Mouse (Mus musculus): ENCODE measurements around the gene Lrrc4. TPM values are rescaled to one million over a fixed set of nuclear protein-coding genes. Genes with fewer than 3 reads are reported as not detected.

The Lrrc4 gene
- polyA plus RNA-seq, 1 experiment, result 1.8 TPM

DNA sequence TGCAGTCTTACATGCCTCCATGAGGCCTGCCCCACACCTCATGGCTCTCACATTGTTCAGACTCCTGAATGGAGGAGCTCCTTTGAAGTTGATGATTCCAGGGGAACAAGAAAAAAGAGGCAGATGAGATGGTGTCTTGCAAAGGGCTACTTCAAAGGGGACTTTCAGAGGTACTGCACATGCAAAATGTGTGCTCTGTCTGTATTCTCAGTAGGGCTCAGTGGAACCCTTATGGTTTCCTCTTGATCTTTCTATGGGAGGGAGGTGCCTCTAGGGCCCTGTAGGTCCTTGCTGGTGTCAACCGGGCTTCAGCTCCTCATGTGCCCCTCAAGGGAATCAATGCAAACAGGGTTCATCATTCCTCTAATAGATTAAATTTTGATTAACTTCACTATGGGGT, 159.2 kb downstream of the Lrrc4 start:
- DNase-seq (ENCODE audit: low spot score), result no peak

DNA sequence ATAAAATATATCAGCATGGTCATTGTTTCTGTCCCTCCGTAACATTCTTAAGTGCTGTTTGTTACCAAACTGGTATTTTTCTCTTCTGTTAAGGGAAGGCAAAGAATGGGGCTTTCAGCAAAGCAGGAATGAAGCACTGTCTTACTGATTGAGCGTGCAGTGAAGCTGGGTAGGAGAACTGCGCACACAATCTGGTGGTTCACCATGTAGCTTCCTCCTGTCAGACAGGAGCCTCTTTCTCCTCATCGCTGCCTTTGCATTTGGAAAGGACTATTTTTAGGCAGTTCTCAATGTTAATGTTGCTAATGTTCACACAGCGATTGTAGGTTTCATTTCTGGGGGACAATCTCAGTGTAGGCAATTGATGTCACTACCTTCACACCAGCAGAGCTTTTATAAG, 162.3 kb downstream of the Lrrc4 start:
- DNase-seq (ENCODE audit: low spot score), result no peak

DNA sequence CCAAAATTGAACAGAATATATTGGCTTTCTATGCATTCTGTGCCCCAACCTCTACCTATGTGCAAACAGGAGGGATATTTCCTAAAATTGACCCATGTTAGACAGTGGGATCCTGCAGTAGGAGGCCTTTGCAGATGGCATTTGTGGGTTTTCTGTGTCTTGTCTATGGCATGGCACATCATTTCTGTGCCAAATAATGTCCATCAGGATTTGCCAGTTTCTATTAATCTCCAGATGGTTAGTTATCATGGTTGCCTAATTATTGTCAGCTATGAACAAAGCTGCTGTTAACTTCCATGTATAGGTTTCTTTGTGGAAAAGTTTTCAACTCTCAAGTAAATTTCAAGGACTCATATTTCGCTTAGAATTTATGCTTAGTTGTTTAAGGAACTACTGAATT, 164.0 kb downstream of the Lrrc4 start:
- no peak for DNase-seq (ENCODE audit: low spot score)

DNA sequence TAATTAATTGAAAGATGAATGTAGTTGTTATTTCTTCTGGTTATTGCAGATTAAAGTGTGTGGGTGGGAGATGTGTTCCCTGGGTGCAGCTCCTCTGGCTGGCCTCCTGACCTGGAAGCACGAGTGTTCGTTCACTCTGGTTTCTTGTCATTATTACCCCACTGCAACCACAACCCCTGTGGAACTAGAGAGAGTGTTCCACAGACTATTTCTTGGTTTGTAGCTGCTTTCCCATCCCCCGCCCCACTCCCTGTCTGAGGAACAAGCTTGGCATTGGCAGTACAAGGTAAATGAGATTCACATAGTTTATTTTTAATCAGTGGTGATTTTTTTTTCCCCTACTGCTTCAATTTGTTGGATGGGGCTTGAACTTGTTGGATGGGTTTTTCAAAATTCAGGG, 166.8 kb downstream of the Lrrc4 start:
- no peak for DNase-seq (ENCODE audit: low spot score)

DNA sequence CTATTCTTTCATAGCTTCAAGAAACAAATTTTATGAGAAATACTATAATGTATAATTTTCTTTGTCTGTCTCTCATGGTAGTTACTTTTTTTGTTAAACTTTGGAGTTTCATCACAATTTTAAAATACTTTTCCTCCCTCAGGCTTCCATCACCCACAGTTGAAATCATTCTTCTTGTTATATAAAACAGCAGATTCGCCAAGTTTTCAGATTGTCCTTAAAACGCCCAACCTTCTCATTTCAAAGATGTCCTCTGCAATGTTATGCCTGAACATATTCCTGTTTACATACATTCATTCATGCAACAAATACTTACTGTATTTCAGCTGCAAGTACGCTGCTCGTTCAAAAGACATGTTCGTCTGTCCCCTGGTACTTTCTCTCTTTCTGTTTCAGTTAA, 167.9 kb downstream of the Lrrc4 start:
- no peak for DNase-seq (ENCODE audit: low spot score)

DNA sequence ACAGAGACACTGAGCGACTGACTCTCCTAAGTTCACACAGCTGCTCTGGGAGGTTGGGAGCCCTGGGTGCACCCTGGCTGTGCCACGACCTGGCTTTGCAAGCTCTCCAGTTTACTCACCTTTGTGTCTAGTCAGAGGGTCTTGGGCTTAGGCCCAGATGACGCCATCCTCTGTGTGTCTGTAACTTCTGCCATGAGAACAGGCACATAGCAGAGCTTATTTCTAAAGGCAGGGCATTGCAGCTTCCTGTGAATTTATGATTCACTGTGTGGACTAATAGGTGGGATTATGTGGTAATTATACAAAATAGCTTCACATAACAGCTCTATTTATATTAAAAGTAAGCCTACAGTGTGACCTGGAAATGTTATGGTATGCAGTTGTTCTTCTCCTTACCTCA, 168.5 kb downstream of the Lrrc4 start:
- DNase-seq (ENCODE audit: low spot score), result no peak

DNA sequence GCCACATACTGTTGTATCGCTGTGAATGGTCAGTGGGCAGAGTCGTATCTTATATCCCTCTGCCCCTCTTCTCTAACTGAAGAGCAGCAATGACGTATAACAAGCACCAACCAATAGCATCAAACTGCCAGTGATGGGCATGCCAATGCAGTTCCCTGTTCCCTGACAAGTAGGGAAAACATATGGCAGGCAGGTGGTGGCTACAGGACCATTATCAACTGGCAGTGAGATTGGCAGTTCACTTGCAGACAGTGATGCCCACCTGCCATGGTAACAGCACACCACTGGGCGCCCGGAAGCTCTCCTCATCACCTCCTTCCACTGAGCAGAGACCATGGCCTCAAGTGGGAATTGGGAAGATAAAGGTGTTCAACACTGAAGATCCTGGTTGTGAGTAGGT, 175.0 kb downstream of the Lrrc4 start:
- no peak for DNase-seq (ENCODE audit: low spot score)

DNA sequence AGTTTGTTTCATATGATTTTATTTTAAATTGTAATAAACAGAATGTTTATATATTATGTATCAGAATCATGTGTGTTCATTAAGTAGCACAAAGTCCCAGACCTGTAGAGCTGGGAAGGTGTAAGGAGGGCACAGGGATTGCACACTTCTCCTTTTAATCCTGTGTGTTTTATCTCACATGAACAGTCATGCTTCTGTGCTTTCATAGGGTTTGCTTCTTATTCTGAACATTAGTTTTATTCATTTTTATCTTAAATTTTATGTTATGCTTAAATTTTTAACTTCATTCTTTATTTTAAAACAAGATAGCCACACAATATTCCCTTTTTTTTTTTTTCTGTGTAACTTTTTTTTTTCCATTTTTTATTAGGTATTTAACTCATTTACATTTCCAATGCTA, 186.3 kb downstream of the Lrrc4 start:
- DNase-seq (ENCODE audit: low spot score), result no peak

DNA sequence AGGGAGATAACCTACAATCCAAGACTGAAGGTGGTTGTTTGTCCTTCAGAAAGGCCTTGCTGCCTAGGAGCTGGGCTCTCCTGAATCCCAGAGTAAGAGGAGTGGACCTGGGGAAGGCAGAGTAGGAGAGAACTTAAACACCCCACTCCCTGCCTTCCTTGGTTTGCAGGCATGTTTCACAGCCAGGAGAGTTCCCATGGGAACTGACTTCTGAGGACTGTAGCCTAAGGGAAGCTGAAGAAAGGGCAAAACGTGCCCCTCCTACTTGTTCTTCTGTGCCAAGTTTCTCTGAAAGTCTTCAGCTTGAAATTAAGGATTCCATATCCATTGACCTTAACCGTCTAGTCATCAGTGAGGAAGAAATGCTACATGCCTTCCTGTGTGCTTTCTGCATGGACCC, 188.6 kb downstream of the Lrrc4 start:
- no peak for DNase-seq (ENCODE audit: low spot score)

DNA sequence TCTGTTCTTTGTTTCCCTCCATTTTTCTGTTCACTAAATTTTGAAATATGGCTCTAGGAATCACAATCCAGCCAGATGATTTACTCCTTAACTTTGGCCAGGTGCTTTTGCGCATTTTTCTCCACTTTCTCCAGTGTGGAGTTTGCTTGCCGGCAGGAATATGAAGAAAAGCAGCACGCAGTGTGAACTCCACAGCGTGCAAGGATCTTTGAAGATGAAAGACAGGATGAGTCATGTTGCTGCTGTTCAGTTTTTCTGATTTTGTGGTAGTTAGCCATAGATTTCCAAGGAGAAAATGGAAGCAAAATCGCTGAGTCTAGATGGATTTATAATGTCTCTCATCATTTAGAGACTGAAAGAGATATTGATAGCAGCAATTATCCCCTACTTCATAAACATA, 191.5 kb downstream of the Lrrc4 start:
- no peak for DNase-seq (ENCODE audit: low spot score)

DNA sequence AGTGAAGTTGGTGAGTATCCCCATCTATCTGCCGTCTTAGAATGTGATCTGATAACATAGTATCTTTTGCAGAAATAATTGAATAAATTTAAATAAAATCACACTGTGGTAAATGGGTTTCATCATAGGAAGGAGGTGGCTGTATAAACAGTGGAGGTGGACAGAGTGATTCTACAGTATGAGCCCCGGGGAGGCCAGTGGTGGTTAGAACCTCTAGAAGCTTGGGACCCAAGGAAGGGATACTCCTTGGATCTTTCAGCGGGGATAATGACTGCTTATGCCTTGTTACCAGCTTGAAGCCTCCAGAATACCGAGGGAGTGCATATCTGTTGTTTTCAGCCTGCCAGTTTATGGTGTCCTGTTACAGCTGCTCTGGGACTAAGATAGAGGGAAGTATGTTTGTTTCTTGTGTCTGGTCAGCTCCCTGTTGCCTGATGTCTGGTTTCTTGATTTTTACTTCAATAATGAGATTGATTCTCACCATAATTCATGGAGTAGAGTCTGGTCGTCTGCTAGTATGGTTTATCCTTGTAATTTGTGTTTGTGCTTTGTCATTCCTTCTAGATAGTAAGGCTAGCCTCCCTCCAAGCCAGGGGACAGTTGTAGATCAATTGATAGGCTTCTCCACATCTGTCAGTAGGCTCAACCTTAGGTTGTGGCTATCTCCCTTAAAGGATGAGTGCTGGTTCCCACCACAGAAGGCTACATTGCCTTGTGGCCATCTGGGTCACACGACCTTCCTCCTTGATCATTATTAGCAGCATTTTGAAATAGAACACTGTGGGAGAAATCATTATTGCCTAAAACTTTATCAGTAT, 195.8 kb downstream of the Lrrc4 start:
- DNase-seq (ENCODE audit: low spot score), result no peak

DNA sequence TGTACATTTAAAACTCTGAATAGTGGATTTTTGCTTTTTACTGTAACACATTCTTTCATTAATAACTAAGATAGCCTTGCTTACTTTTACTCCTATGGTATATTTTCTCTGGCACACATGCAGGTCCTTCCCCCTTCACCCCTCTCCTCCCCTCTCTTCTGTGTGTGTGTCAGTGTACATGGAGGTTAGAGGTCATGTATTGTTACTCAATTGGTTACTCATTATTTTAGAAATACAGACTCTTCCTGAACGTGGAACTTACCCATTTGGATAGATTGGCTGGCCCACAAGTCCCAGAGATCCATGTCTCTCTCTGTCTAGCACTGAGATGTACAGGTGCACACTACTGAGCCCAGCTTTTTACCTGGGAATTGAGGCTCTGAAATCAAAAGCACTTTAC, 196.5 kb downstream of the Lrrc4 start:
- DNase-seq (ENCODE audit: low spot score), result no peak

DNA sequence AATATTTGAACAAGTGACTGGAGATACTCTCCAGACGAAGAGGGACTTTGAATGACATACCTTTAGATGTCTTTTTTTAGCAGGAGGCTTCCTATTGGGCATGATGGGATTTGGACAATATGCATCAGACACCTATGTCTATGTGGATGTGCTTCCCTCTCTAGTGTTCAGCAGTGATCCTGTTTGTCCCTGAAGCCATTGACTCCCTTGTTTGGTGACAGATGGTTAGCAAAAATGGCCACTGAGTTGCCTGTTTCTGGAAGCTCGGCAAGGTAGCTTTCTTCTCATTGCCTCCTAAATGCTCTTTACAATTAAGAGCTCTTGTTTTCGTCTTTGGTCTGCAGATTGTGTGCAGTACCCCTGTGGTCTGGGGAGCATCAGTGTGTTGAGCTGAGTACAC, 197.9 kb downstream of the Lrrc4 start:
- no peak for DNase-seq (ENCODE audit: low spot score)

DNA sequence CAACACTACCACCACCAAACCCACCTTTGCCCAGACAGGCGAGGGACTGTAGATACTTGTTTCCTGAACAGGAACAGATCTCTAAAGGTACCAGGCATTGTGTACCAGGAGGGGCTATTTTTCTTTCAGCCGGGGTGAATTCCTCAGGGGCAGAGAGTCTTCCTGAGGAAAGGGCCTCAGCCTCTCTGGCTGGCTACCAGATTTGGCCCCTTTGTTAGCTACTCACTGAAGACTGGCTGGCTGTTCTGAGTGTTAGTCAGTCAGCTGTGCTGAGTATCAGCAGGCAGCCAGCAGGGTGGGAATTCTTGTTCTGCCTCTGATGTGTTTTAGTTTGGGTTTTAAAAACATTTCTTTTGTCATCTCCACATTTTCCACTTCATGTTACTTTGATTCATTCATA, 198.4 kb downstream of the Lrrc4 start:
- DNase-seq (ENCODE audit: low spot score), result no peak

DNA sequence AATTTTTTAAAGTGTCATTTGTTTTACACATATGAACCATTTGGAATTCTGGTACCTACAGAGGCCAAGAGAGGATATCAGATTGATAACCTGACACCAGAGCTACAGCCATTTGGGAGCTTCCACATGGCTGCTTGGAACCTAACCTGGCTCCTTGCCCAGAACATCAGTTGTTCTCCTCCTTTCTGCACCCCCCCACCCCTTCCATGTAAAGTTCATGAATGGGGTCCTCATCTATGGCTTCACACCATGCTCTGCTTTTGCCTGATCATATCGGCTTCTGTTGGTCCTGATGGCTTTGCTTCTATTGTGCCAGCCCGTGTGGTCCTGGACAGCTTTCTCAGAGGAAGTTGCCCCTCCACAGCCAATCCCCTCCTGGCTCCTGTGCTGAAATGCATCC, 200.6 kb downstream of the Lrrc4 start:
- no peak for DNase-seq (ENCODE audit: low spot score)

DNA sequence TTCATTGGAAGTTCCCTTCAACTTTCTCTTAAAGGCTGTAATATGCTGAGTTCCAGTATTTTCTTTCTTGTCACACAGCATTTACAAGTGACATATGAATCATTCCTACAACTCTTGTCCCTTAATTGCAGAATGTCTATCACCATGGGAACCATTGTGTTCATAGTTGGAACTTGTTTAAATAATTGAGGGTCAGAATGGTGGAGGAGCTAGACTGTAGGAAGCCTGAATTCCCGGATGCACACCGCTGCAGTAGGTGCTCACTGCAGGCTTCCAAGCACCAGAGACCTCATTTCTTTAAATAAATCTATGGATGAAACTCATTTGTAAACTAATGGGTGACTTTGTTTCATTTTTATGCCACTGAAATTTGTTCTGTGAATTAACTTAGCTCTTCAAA, 201.7 kb downstream of the Lrrc4 start:
- DNase-seq (ENCODE audit: low spot score), result no peak

DNA sequence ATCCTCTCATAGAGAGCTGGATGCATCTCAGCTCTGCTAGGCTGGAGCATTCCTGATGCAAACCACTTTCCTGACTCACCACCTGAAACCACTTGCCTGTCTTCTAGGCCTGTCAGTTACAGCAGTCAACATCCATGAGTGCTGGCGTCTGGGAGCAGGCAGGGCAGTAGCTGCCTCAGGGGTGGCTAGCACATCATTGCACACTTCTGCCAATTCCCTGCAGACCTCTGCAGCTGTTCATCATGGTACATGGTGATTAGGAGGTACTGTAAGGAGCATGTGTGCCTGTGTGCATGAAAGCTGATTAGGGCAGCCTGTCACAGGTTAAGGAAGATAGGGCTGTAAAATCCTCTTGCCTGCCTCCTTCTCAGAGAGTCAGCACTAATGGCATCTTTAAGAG, 203.1 kb downstream of the Lrrc4 start:
- no peak for DNase-seq (ENCODE audit: low spot score)

DNA sequence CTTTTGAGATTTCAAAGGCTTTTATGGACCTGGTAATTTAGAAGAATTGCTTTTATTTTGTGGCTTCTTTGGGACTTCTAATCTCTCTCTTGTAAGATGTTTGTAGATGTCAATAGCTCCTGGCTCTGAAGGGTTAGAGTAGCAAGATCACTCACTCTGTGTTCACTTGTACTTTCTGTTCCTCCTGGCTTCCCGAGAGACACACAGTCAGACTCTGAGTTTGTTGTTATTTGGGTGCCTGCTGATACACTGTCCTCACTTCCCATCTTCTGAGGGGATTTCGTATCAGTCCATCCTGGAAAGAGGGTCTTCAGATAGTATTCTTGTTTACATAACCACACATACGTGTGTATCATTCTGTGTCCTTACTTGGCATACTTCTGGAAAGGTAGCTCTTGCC, 208.6 kb downstream of the Lrrc4 start:
- no peak for DNase-seq (ENCODE audit: low spot score)

DNA sequence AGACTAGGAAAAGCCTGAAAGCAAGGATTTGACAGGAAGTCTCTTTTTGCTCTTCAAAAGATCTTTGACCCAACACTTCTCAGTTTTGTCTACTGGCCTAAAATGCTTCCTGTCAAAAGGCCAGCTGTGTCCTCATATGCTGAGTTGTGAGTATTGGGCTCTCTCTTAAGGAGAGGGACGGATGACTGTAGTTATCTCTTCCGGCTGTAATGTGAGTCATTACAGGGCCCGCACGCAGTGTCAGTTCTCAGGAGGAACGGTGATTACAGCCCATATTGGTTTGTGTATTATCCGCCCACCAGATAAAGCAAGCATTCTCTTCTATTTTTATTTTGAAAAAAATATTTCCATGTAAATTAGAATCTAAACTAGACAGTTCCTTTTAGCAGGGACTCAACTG, 209.0 kb downstream of the Lrrc4 start:
- no peak for DNase-seq (ENCODE audit: low spot score)

DNA sequence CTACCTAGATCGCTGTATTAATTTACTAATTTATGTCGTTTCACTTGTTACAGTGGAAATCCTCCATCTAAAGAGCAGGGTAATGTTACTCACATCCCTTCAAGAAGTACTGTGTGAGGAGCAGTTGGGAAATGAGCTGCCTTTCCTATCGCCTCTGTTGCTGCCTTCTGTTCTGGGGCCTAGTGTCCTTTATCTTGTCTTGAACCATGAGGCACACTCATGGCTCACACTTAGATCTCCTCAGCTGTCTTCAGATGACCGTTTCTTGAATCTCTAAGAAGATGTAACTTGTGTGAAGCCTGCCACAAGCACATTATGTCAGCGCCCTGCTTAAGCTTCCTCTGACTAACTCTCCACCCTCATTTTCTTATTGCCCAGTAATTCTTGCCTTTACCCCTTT, 209.6 kb downstream of the Lrrc4 start:
- DNase-seq (ENCODE audit: low spot score), result no peak

DNA sequence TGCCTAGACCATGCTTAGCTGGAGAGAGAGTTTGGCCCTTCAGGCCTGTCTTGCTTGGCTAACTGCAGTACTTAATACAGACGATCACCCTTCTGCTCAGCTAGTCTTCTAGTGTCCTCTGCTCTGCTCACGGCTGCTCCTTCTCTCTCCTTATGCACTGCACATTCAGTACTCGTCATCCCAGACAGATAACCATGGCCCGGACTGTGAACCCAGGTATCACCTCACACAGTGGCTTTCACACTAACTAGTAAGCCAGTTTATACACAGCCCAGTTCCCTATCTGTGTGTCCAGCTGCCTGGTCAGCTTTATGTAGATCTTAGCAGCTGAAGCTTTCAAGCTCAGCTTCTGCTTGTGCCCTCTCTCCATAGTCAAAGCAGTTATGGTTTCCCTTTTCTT, 210.1 kb downstream of the Lrrc4 start:
- DNase-seq (ENCODE audit: low spot score), result no peak

DNA sequence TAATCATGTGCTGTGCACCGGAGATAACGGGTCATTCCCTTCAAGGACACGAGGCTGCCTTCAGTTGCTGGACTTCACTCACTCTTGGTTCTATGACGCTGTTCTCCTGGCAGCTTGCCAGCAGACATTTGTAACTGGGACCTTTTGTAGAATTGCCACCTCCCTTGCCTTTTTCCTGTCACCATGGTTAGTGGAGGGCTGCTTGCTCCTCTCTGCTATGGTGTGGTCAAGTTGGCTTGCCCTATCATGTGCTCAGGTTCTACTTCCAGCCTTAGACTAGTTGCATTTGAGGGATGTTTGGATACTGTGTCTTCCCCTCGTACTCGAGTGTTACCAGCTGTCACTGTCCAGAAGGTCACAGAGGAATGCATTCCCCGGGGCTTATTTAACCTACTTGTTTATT, 212.8 kb downstream of the Lrrc4 start:
- DNase-seq (ENCODE audit: low spot score), result no peak

DNA sequence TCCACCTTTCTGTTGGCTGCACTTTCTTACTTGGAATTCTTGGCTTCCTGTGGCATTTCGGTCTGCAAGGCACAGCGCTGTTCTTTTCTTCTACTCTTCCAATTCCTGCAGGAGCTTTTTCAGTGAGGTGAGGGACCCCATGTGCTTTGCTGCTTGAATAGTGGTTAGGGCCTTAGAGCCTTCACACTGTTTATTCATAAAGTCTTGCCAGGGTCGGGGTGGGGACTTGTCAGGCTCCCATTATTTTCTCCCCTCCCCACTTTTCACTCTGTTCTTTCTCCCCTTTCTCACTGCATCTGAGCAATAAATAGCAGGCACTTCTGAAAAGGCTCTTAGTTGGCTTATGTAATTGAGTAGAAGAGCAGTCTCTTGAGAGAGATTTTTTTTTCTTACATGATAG, 213.2 kb downstream of the Lrrc4 start:
- DNase-seq (ENCODE audit: low spot score), result no peak

DNA sequence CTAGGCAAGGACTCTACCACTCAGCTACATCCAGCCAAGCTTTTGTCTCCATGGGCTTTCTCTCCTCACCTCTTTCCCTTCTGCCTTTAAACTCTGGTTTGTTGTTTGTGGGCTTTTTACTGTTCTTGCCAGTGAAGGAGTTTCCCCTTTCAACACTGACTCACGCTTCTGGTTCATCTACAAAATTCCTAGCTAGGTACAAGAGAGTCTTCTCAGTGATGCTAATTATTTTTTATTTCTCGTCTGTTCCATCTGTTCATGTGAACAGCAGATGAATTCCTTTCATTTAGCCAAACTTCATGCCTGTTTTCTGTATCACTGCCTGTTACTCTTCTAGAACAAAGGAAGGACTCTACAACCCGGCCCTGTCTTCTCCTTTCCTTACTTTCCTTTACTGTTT, 215.6 kb downstream of the Lrrc4 start:
- DNase-seq (ENCODE audit: low spot score), result no peak

Measured in urinary bladder, adult 2 months (tissue).